Mouse (Mus musculus) 3134 (cell line): ENCODE results near the gene Rspry1.

Experiments used
- DNase-seq: peaks from one replicate; pipeline ENCODE4 v3.0.0-alpha.2; 2011; ENCODE audit warnings: low spot score; ENCODE audit not compliant: insufficient read length; ENCODE audit errors: extremely low read depth

Gene Rspry1

DNA sequence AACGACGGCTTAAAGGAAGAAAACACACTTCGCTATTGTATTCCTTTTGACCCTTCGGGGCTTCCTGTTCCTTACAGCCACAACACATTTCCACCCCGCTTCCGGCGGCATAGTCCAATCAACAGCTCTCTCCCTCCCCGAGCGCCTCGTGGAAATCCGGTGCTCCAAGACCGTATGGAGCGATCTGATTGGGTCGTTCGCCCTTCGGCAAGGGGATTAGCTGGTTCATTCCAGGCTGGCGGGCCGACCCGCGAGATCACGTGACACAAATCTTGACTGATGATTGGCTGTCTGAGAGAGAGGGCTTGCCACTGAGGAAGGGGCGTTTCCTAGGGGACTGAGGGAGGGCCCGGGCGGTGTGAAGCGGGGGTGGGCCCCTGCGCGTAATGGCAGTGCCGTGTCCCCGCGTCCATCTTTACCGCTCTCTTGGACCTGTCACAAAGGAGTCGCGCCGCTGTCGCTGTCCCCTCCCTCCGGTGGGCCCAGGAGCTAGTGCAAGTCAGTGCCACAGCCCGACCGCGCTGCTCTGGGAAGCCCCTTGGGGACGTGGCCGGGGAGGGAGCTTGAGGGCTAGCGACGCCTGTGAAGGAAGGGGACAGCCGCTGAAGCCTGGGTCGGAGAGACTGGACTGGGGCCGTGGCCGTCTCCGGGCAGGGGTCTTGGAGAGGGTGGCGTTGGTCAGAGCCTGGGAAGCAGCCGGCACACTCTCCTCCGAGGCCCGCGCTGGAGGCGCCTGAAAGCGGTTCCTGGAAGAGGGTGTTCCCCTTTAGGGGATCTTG lies at the start of gene Rspry1, which contains the start of gene Fam192a:
TSS of gene Rspry1 (plus strand) at position 331 of the 779 bp plus-strand sequence.
TSS of gene Fam192a (minus strand) at position 391 of the 779 bp plus-strand sequence.
- peak; percentile 95 for DNase-seq

DNA sequence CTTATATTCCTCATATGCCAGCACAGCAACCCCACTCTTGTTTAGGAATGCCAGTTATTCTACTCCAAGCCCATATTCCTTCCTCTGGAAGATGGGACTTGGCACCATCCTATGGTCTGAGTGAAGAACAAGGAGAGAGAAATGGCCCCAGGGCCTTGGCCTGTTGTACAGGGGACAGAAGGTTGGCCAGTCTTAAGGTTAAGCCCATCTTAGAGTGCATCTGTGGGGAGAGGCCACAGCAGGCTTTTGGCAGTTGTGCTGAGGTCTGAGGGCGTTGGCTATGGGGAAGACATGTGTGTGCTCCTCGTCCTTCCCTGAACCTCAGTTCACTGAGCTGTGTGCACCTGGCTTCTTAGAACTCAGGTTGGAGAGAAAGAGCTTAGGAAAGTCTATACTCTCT lies 49.0 kb upstream of the Rspry1 start:
- DNase-seq, result peak; percentile 53

DNA sequence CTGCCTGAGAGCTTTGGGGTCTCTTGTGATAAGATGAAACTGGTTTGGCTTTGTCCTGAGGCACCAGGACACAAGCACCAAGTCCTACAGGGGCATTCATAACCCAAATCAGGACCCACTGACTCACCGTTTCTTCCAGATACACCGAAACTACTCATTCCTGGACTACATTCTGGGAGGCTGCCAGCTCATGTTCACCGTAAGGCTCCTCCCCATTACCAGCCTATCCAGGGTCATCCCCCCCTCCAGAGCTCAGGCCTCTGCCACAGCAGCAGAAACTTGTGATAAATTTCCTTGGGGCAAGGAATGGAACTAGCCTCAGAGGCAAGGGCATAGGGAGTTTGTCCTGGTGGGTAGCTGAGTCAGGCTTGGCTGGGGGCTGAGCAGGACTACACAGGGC lies 44.5 kb upstream of the Rspry1 start:
- DNase-seq, result peak; percentile 30

DNA sequence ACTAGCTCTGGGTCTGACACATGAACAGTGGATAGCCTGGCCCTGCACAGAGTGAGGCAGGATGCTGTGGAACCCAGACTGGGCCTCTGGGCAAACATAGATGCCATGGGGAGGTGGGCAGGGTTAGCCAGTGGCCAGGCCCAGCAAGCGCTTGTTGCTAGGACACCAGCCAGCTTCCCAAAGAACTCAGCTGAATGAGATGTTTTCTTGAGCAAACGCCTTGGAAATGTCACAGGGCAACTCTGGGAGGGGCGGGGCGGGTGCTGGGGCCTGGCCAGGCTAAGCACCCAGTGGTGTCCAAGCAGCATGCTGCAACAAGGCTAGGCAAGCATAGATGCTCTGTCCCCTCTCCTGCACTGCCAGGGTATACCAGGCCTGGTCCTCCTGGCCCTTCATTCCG lies 40.5 kb upstream of the Rspry1 start:
- no peak for DNase-seq

DNA sequence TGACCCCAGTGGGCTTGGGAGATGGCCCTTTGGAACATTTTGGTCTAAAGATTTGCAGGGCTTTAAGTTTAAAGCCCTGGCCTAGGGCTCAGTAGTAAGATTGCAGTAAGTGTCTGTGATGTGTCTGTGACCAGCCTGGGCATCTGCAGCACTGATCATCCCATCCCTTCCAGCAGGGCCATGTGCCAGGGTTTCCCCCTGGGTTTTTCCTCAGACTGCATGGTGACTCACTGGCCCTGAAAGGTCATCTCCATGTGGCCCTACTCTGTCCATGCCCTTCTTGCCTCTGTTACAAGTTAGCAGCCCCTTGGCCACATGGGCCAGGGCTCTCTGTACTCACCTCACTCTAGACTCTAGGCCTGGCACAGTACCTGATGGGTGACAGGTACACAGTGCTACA lies 37.3 kb upstream of the Rspry1 start:
- DNase-seq, result no peak

DNA sequence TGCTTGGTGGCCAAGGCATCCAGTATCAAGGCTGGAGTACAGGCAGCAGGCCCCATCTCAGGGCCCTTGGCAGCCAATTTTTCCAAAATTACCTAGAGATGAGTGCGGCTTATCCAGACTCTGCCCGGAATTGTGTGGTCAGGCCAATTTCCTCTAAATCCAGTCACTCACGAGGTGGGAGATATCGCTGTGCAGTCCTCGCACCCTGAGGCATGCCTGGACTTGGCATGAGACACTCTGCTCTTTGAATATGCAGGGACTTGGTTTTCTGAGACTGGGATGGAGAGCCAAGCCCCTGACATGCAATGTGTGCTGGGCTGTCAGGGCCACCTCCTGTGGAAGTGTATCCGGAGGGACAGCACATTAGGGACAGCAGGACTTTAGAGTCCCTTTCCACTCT lies 35.7 kb upstream of the Rspry1 start:
- no peak for DNase-seq

DNA sequence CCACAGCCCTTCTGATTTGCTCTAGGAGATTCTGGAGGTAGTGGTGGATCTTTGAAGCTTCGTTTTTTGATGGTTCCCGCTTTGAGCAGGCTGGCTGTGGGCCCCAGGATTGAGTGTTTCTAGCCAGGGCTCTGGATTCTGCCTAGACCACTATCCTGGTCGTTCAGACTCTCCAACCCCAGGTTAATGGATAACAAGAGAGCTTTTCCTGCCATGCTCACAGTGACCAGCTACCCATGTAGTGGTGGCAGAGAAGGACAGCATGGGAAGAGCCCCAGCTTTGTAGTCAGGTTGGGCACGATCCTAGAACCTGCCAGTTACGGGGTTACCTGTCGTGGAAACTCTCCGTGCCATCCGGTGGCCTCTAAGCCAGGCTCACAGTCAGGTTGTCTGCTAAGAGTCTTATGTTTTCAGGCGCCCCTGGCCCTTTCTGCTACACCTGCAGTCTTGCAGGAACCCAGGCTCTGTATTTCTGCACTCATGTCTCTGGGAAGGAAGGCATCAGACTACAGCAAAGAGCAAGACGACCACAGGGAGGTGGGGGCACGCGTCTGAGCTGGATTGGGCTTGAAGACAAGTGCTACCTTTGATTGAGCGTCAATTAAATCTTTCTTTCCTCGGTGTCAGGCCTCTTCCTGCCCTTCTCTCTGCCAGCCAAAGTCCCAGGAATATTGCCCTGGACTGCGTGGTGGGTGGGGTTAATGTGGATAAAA lies 35.1 kb upstream of the Rspry1 start:
- no peak for DNase-seq

DNA sequence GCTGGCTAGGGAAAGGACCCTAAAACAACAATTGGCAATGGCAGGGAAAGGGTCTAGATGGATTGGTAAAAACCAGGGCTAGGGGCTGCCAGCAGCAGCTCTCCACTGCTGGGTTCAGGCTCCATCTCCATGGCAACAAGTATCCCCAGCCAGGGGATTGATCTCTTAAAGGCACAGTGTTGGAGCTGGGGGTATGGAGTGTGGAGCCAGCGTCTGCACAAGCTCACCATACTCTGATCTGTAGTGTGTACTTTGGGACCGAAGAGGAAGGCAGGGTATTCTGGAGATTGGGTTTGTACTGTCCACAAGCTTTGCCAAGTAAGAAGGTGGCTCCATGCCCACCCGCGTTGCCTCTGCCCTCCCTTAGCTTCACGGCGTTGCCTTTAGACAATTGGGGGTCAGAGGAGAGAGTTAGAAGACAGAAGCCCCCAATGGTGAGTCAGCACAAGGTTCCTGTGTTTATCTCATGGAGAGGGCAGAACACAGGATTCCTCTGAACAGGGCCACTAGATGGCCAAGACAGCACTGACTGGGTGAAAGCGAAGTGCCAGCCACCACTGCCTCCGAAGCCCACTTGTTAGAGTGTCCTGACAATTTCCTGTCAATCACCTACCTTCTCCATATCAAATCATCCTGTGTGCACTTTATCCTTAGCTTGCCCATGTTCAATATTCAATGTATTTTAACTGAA lies 34.4 kb upstream of the Rspry1 start:
- DNase-seq, result no peak

DNA sequence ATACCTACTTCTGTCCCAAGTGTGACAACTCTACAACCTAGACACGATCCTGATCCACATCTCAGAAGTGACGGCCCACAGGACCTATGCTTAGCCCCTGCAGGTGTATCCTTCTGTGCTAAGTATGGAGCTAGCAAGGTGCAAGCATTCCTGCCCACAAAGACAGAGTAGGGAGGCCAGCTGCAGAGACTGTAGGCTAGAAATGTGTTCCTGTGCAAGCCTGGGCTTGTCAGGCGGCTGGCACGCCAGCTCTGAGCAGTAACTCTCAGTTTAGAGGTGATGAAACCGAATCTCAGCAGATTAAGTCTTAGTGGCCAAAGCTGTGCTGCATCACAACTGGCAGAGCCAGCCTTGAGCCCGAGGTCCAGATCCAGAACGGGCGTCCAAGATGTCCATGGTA lies 33.6 kb upstream of the Rspry1 start:
- no peak for DNase-seq

DNA sequence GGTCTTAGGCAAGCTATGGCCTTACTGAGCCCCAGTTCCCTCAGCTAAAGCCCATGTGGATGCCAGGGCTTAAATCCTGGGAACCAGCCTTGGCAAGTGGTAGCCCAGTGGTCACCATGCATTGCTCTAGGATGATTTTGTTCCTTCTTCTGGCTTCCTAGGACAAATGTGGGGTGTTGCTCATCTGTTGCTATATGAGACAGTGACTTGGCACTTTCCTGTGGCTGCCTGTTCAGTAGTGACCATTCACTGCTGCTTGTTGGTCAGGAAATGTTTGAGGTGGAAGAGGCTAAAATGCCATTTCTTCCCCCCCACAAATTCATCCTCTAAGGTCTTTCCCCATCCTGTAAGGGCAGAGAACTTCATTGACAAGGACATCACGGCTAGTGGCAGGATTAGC lies 32.3 kb upstream of the Rspry1 start:
- DNase-seq, result no peak

DNA sequence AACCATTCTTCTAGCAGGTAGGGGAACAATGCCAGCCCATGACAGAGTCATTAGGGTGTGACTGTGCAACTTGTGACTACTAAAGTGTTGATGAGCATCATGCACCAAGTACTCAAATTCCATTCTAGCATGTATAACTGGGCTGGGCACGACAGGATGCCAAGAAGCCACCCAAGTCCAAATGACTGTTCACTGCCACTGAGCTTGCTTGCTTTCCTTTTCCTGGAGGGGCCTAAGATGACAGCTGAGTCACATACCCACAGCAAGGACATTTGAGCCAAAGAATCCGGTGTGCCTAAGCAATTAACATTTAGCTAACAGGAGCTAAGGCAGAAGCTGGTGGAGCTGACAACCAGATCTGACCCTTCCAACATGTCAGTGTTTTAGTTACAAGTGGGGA lies 29.8 kb upstream of the Rspry1 start:
- peak; percentile 53 for DNase-seq

DNA sequence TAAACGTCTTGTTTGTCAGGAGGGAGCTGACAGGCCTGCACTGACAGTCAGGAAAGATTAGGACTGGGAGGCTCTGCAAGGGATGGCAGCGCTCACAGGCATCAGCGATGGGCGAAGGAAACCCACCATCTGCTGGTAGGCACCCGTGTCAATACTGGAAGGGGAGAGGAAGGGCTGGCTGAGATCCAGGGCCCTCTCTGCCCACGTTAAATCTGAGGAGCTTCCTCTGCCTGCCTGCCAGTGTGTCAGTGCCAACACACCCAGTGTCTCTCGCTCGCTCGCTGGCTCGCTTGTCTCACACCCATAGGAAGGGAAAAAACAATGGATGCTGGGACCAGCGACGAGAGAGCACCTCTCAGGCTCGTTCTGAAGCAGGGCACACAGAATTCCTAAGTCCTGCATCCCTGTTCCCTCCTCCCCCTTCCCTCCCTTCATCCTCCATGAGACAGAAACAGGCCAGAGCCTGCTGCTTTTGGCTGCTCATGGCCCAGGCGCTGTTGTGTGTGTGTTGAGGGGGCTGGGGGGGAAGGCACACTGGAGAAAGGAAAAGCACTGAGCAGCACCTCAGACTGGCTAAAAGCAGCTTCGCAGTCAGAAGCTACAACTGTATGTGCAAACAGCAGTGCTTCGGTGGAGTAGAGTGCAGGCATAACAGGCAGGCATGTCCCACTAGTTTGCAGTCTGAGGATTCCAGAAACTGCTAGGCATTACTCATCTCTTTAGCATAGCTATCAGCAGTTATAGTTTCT lies 27.4 kb upstream of the Rspry1 start:
- no peak for DNase-seq

DNA sequence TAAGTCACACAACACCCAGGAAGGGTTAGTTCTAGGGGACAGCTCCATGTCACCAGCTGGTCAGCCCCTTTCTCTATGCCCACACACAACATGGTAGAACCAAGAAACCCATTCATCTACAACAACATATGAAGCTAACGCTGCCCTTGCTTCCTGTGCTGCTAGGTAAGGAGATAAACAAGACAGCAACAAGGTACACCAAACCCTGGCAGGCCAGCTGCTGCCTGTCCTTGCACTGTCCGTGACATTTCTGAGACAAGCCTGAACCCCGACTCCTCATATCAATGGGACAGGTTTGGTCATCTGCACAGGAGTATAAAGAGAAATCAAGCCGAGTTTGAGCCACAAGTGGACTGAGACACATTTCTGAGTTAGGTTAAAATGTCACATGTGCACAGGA lies 26.6 kb upstream of the Rspry1 start:
- no peak for DNase-seq

DNA sequence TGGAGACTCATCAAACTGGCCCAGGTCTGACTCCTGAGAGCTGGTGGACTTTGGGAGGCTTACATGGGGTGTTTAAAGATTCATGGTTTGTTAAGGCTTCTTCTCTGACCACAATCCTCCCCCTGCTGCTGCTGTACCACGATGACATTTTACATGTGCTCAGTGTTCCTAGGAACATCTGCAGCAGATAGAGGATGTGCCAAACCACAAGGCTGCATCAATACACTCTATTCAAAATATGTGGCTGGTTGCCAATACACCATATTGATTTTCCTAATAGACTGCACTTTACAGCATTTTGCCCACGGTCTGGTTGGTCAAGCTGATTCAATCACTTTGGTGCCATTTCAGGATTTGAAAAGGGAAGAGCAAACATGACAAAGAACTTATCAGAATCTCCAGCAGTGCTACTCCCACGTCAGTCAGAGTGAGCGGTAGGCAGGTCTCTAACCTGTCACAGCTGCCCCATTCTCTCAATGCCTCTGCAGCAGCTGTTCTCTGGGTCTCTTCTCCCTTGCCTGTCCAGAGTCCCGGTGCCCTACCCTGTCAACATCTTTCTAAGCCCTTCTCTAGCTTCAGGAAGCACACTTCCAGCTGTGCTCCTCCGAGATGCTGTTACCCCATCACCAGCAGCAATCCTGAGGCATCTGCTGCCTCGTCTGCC lies 19.8 kb upstream of the Rspry1 start:
- DNase-seq, result no peak

DNA sequence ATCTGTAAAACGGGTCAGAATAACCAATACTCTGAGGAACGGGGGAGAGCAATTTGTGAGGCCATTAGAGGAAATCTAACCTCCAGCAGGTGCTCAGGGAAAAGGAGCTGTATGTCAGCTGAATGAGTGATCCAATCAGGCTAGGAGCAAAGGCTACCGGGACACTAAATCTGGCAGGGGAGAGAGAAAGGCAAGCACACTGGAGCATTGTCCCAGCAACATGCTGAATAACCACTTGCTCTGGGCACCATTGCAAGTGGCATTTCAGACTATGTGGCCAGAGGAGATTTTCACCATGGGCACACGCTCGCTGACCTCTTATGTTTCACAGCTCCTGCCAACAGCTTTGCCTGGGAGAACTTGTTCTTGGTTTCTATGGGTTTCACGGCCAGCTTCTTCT lies 19.2 kb upstream of the Rspry1 start:
- DNase-seq, result no peak

DNA sequence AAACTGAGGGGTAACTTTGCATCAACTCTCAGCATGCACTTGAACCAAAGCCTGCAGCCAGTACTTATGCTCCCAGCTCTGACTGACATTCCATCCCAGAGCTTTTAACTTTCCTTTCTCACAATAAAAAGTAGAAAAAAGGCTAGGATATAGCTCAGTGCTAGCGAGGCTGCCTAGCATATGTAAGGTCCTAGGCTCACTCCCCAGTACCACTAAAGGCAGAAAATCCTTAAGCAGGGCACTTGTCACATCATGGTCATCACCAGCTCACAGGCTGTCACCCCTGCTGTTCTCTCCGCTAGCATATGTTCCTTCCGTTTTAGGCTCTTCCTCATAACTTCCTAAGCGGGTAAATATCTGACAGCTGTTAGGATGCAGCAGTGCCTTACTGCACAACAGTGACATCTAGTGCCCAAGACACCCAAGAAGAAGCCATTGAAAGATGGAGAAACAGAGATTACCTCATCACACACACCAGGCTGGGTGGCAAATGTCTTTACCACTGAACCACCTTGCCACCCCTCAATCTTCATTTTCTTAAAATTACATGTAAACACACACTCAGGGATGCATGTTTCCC lies 17.4 kb upstream of the Rspry1 start:
- DNase-seq, result no peak

DNA sequence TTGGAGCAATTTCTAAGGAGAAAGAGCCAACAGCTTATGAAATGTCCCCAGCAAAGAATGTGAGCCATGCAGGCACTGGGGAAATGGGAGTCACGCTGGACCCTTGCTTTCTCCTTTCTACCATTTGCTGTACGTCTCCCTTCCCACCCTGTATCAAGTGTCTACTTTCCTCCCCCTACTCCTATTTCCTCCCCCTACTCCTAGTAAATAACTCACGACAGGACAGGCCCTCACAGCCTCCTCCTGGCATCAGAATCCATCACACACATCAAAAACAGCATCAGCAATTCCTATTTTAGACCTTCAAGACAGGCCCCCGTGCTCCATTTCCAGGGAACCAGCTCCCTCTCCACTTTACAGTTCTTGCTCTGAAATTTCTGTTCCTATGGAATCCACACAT lies 10.0 kb upstream of the Rspry1 start:
- DNase-seq, result no peak

DNA sequence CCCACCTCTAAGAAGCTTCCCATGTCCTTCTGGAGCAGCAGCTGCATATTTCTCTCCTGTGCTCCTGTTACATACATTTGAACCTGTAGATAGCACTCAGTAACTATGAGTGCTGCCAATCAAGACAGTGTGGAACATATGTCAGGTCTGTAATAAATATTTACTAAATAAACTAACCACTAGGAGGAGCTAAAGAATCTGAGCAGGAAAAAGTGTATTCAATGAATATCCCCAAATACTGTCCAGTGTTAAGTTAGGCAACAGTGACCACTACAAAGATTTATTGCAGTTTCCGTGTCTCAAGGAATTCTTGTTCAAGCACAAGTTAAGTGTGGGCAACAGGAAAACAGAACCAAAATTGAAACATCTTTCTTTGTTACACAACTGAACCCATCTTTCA lies 7.5 kb upstream of the Rspry1 start:
- DNase-seq, result no peak

DNA sequence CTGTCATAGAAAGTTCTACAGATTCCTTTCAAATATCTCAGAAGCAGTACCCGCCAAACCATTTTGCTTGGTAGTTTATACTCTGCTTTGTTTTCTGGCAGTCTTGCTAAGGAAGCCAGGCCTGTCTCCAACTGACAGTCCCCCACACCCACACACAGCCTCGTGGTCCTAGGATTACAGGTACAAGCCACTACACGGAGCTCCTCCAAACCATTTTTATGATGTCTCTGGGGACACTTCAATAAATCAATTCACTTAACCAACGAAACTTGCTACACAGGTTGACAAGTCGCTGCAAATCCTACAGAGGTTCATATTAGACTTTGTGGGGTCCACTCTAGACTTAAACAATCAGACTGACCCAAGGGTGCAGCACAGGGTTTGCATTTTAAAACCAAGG lies 1.3 kb upstream of the Rspry1 start:
- no peak for DNase-seq

DNA sequence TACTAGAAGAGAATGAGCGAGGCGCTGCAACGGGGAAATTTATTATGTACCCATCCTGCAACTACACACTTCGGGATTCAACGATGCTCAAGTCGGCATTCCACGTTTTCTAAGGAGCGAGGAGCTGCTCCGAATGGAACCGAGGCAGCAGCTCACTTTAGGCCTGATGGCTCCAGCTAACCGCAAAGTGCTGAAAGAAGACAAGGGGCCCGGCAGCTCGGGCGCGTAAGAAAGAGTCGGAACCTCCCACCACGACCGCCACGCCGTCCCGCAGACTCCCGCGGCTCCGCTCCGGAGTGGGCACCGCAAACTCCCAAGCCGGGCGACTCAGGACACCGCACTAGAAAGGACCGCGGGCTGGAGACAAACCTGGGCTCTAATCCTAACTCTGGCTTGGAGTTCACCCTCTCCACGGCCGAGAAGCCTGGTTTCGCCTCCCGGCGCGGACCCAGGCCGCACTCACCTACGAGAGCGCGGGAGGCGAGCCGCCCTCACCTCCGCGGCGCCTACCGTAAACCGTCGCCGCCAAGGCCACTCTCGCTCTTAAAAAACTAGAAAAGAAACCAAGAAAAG lies 617 bp upstream of the Rspry1 start:
- no peak for DNase-seq
